ENCODE assay signal across 8 mouse cellular contexts in the genomic region with DNA sequence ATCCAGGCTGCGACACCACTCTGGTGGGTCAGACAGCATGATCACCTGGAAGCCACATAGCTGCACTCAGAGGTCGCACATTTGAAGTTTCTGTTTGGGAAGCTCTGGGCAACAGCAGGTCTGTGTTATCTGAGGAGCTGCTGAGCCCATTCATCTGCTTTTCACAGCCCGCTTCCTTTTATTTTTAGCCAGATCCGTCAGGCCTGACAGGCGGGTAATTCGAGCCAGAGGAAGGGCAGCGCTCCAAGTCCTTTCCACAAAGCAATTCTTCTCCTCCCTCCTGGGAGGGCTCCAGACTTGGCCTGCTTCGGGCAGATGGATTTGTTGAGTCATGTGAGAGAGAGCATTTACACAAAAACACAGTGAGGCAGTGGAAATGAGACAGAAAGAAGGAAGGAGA.
A peak's percentile ranks its signal among the peaks of the same experiment; 100 is the strongest.
DNase-seq lines count a peak whose midpoint lies in the region; ATAC-seq and TF ChIP-seq lines count a peak whose summit lies in the region.

No protein-coding gene starts in this region.

- H3K36me3 ChIP-seq in hindbrain, postnatal 0 days (ENCODE audit: insufficient read depth, low read length): no peaks in the 10 kb centered on the region

- DNase-seq in adrenal gland, adult (ENCODE audit: inconsistent age in 2 of 2, low spot score in 1 of 2): peak; percentile 84 to 94
- DNase-seq in embryo, embryonic 10.5 days (ENCODE audit: low spot score): peak; percentile 94
- DNase-seq in gastrocnemius, postnatal 14 days: peak; percentile 96
- DNase-seq in hindbrain, postnatal 0 days (ENCODE audit: low spot score): peak; percentile 97
- peak; percentile 85 to 88 for DNase-seq in left cerebral cortex, adult 18-20 months (ENCODE audit: low spot score in 2 of 2)
- peak; percentile 92 for DNase-seq in lung, postnatal 25 days (ENCODE audit: low spot score)
- DNase-seq in right cerebral cortex, adult 18-20 months: peak; percentile 95
- DNase-seq in thymus, postnatal 0 days (ENCODE audit: low spot score): no peak

- peak overlapping the region; percentile 87 for H3K27ac ChIP-seq in hindbrain, postnatal 0 days

- no peak overlapping the region for H3K9ac ChIP-seq in hindbrain, postnatal 0 days (replicated peaks; ENCODE audit: low read length)

- intact Hi-C loops in gastrocnemius, postnatal 14 days (cut with DNase I; ENCODE audit: low total_unique reads): loop anchor here (10.0 kb wide), 1 partner anchor 59 kb away; no protein-coding TSS in a partner anchor

- no peaks in the 10 kb centered on the region for H3K27me3 ChIP-seq in hindbrain, postnatal 0 days (ENCODE audit: insufficient read depth, low read length)

- H3K4me3 ChIP-seq in hindbrain, postnatal 0 days (ENCODE audit: low read length): no peak overlapping the region

- H3K4me2 ChIP-seq in hindbrain, postnatal 0 days (ENCODE audit: low read depth, low read length): peak overlapping the region; percentile 39

- TF ChIP-seq CTCF in hindbrain, postnatal 0 days (IDR thresholded peaks at IDR 0.05; ENCODE audit: low read depth): no peak

- ATAC-seq in hindbrain, postnatal 0 days: peak; percentile 87

- H3K4me1 ChIP-seq in hindbrain, postnatal 0 days (ENCODE audit: insufficient read depth, low read length): peaks cover 39% of the 10 kb centered on the region

- no peaks in the 10 kb centered on the region for H3K9me3 ChIP-seq in hindbrain, postnatal 0 days (ENCODE audit: low read length)

- 2% methylated on average over 8 of the region's 8 CpGs for WGBS in hindbrain, postnatal 0 days
